In the genomic region with DNA sequence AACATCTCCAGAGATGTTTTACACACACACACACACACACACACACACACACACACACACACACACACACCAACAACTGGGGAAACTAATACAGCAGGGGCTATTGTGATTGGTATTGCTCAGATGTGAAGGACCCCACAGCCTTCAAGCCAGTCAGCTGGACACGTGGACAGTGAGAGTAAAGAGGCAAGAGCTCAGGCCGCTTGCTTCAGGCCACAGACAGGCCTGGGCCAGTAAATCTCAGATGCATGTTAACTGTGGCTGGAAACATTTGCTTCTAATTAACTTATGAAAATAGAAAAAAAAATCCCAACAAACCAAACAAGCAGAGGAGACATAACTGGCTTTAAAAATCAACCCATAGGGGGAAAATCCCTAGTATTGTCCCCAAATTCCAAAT, we compare ENCODE assay signal across 23 mouse cellular contexts. TPM values are rescaled to one million over a fixed set of nuclear protein-coding genes. Genes with fewer than 3 reads are reported as not detected.
DNase-seq lines count a peak whose midpoint lies in the region; ATAC-seq and TF ChIP-seq lines count a peak whose summit lies in the region.
"Had no signal": no experiment of that assay in that cellular context is flagged by ENCODE, and none has a peak within 500 bp of the region (broad histone marks: within the 10 kb centered on the region; RNA-seq: fewer than 3 reads in every experiment).

No protein-coding gene starts in this region.

- no peaks in the 10 kb centered on the region for H3K27me3 ChIP-seq in liver, embryonic 11.5 days (replicated peaks; ENCODE audit: control insufficient read depth, insufficient read depth, low read length)
- H3K27me3 ChIP-seq in embryonic facial prominence, embryonic 13.5 days, result no peaks in the 10 kb centered on the region
- H3K27me3 ChIP-seq in limb, embryonic 12.5 days, result peaks cover 7% of the 10 kb centered on the region
- no peaks in the 10 kb centered on the region for H3K27me3 ChIP-seq in small intestine, adult 2 months (ENCODE audit: control insufficient read depth, insufficient read depth, low read length)
- no peaks in the 10 kb centered on the region for H3K27me3 ChIP-seq in hindbrain, embryonic 14.5 days (ENCODE audit: control insufficient read depth, insufficient read depth, low read length)
- H3K27me3 ChIP-seq: neural tube, embryonic 12.5 days; Patski had no signal

- DNase-seq in liver, embryonic 11.5 days (ENCODE audit: low spot score), result no peak
- DNase-seq in liver, result no peak
- no peak for DNase-seq in ovary, postnatal 10 days (ENCODE audit: low spot score)
- DNase-seq in hindbrain, embryonic 14.5 days (ENCODE audit: low spot score), result no peak
- DNase-seq: adrenal gland, postnatal 25 days; B cell, adult 2 months; cerebellum, adult 8-10 months; gastrocnemius, postnatal 36 days; heart, postnatal 14 days; kidney, adult 11 months; kidney, postnatal 14 days; right cerebral cortex, postnatal 14 days; thymus, postnatal 4 days had no signal

- no peak overlapping the region for H3K4me3 ChIP-seq in liver, embryonic 11.5 days (ENCODE audit: low read depth, low read length)
- H3K4me3 ChIP-seq in embryonic facial prominence, embryonic 13.5 days, result no peak overlapping the region
- H3K4me3 ChIP-seq in limb, embryonic 12.5 days (replicated peaks), result no peak overlapping the region
- H3K4me3 ChIP-seq in small intestine, adult 2 months (ENCODE audit: low read depth, low read length), result no peak overlapping the region
- H3K4me3 ChIP-seq in hindbrain, embryonic 14.5 days (replicated peaks; ENCODE audit: low read length), result no peak overlapping the region
- H3K4me3 ChIP-seq: left cerebral cortex, adult 2 months; limb, embryonic 15.5 days; neural tube, embryonic 12.5 days had no signal

- no peak overlapping the region for H3K4me2 ChIP-seq in liver, embryonic 11.5 days
- H3K4me2 ChIP-seq in embryonic facial prominence, embryonic 13.5 days, result no peak overlapping the region
- H3K4me2 ChIP-seq in limb, embryonic 12.5 days, result no peak overlapping the region
- no peak overlapping the region for H3K4me2 ChIP-seq in hindbrain, embryonic 14.5 days (replicated peaks)
- H3K4me2 ChIP-seq: limb, embryonic 15.5 days; neural tube, embryonic 12.5 days had no signal

- no peak for ATAC-seq in liver, embryonic 11.5 days (replicated peaks; ENCODE audit: low FRiP score)
- ATAC-seq in embryonic facial prominence, embryonic 13.5 days (ENCODE audit: insufficient number of reproducible peaks, insufficient read depth, low FRiP score, low TSS enrichment, low read depth), result no peak
- no peak for ATAC-seq in limb, embryonic 12.5 days (ENCODE audit: insufficient number of reproducible peaks, insufficient read depth, low FRiP score, low TSS enrichment, low read depth)
- ATAC-seq in hindbrain, embryonic 14.5 days (ENCODE audit: low FRiP score), result no peak
- no peak for ATAC-seq in megakaryocyte, adult 5-6 weeks (ENCODE audit: poor library complexity, severe bottlenecking)
- ATAC-seq: activated CD4-positive, CD25-positive, alpha-beta regulatory T cell, adult 4 months; hindbrain, embryonic 16.5 days; Patski had no signal

- peaks cover 37% of the 10 kb centered on the region for H3K4me1 ChIP-seq in liver, embryonic 11.5 days (replicated peaks; ENCODE audit: control insufficient read depth, insufficient read depth, low read length)
- peaks cover 9% of the 10 kb centered on the region; the same call in 1 of the 2 replicates for H3K4me1 ChIP-seq in embryonic facial prominence, embryonic 13.5 days
- peaks cover 8% of the 10 kb centered on the region for H3K4me1 ChIP-seq in limb, embryonic 12.5 days (replicated peaks)
- peaks cover 40% of the 10 kb centered on the region for H3K4me1 ChIP-seq in small intestine, adult 2 months (ENCODE audit: control insufficient read depth, insufficient read depth, insufficient read length, low read length)
- no peaks in the 10 kb centered on the region for H3K4me1 ChIP-seq in hindbrain, embryonic 14.5 days (replicated peaks; ENCODE audit: control insufficient read depth, insufficient read depth, low read length)
- H3K4me1 ChIP-seq: neural tube, embryonic 12.5 days had no signal

- no peak for TF ChIP-seq POLR2A in small intestine, adult 2 months (IDR thresholded peaks at IDR 0.05; ENCODE audit: low read depth, low read length)

- 69% methylated on average over 2 of the region's 2 CpGs for WGBS in liver, embryonic 11.5 days
- 26% methylated on average over 2 of the region's 2 CpGs for WGBS in embryonic facial prominence, embryonic 13.5 days
- WGBS in limb, embryonic 12.5 days, result 22% methylated on average over 2 of the region's 2 CpGs
- 93% methylated on average over 2 of the region's 2 CpGs for WGBS in small intestine, adult 2 months
- WGBS in hindbrain, embryonic 14.5 days, result 82% methylated on average over 2 of the region's 2 CpGs

- H3K9ac ChIP-seq in liver, embryonic 11.5 days (ENCODE audit: low read depth, low read length), result no peak overlapping the region
- H3K9ac ChIP-seq in embryonic facial prominence, embryonic 13.5 days, result no peak overlapping the region
- no peak overlapping the region for H3K9ac ChIP-seq in limb, embryonic 12.5 days (replicated peaks)
- H3K9ac ChIP-seq in hindbrain, embryonic 14.5 days, result no peak overlapping the region
- H3K9ac ChIP-seq: limb, embryonic 15.5 days; neural tube, embryonic 12.5 days had no signal

- peak overlapping the region; percentile 75 for H3K27ac ChIP-seq in liver, embryonic 11.5 days (ENCODE audit: low read depth, low read length)
- peak overlapping the region; percentile 80 for H3K27ac ChIP-seq in embryonic facial prominence, embryonic 13.5 days
- peak overlapping the region; percentile 50; the same call in 1 of the 2 replicates for H3K27ac ChIP-seq in limb, embryonic 12.5 days
- peak overlapping the region; percentile 98 for H3K27ac ChIP-seq in small intestine, adult 2 months (ENCODE audit: insufficient read depth, low read depth, low read length)
- no peak overlapping the region for H3K27ac ChIP-seq in hindbrain, embryonic 14.5 days
- H3K27ac ChIP-seq: left cerebral cortex, adult 2 months; limb, embryonic 15.5 days; neural tube, embryonic 12.5 days had no signal

- no peaks in the 10 kb centered on the region for H3K9me3 ChIP-seq in liver, embryonic 11.5 days (ENCODE audit: control insufficient read depth, low read length)
- no peaks in the 10 kb centered on the region for H3K9me3 ChIP-seq in embryonic facial prominence, embryonic 13.5 days
- H3K9me3 ChIP-seq in limb, embryonic 12.5 days, result no peaks in the 10 kb centered on the region
- no peaks in the 10 kb centered on the region for H3K9me3 ChIP-seq in hindbrain, embryonic 14.5 days (ENCODE audit: control insufficient read depth, low read length)
- H3K9me3 ChIP-seq: limb, embryonic 15.5 days; neural tube, embryonic 12.5 days had no signal

- H3K36me3 ChIP-seq in liver, embryonic 11.5 days (ENCODE audit: control insufficient read depth, insufficient read depth, low read length), result no peaks in the 10 kb centered on the region
- no peaks in the 10 kb centered on the region for H3K36me3 ChIP-seq in embryonic facial prominence, embryonic 13.5 days
- H3K36me3 ChIP-seq in limb, embryonic 12.5 days, result no peaks in the 10 kb centered on the region
- H3K36me3 ChIP-seq in small intestine, adult 2 months (ENCODE audit: control insufficient read depth, insufficient read depth, low read length), result no peaks in the 10 kb centered on the region
- H3K36me3 ChIP-seq in hindbrain, embryonic 14.5 days (replicated peaks; ENCODE audit: control insufficient read depth, insufficient read depth), result no peaks in the 10 kb centered on the region
- H3K36me3 ChIP-seq: limb, embryonic 15.5 days; neural tube, embryonic 12.5 days had no signal

- no peak for TF ChIP-seq CTCF in small intestine, adult 2 months (IDR thresholded peaks at IDR 0.05; ENCODE audit: extremely low read depth, insufficient read length, insufficient replicate concordance, low read depth, low read length)

RNA-seq across cellular contexts. Expression of a gene that starts 9.9 kb away (rescaled TPM):
- polyA plus RNA-seq in liver, embryonic 11.5 days (2014; fragmentation: Nextera tagmentation; extraction: Ambion mirVana), result 0.19 and 0.36 TPM in 2 replicates
- polyA plus RNA-seq in embryonic facial prominence, embryonic 13.5 days (2015; fragmentation: Nextera tagmentation; extraction: Ambion mirVana), result 12.1 and 13.4 TPM in 2 replicates
- 1.2 and 1.3 TPM in 2 replicates for polyA plus RNA-seq in limb, embryonic 12.5 days (2016; fragmentation: Nextera tagmentation; extraction: Ambion mirVana)
- polyA plus RNA-seq in small intestine, adult 2 months (2012; rRNA removed), result 0.20 and 0.23 TPM in 2 replicates
- polyA plus RNA-seq in hindbrain, embryonic 14.5 days (2014; fragmentation: Nextera tagmentation; extraction: Ambion mirVana), result 0.26 and 0.86 TPM in 2 replicates
- total RNA-seq in megakaryocyte, adult 5-6 weeks (2015), result 13.5 and 16.8 TPM in 2 replicates
- 12.1 and 19.1 TPM in 2 replicates for total RNA-seq in megakaryocyte, adult 5-6 weeks (2017)
- total RNA-seq: adrenal gland, postnatal 25 days; gastrocnemius, postnatal 36 days had no signal
- polyA plus RNA-seq: Patski had no signal

RNA-seq across cellular contexts. Expression of a gene that starts 31.1 kb away (rescaled TPM):
- 11.5 and 13.4 TPM in 2 replicates for polyA plus RNA-seq in liver, embryonic 11.5 days (2014; fragmentation: Nextera tagmentation; extraction: Ambion mirVana)
- polyA plus RNA-seq in embryonic facial prominence, embryonic 13.5 days (2015; fragmentation: Nextera tagmentation; extraction: Ambion mirVana), result 12.8 and 14.9 TPM in 2 replicates
- 17.2 and 18.5 TPM in 2 replicates for polyA plus RNA-seq in limb, embryonic 12.5 days (2016; fragmentation: Nextera tagmentation; extraction: Ambion mirVana)
- polyA plus RNA-seq in small intestine, adult 2 months (2012; rRNA removed), result 87.2 and 413 TPM in 2 replicates
- 16.6 and 19.6 TPM in 2 replicates for polyA plus RNA-seq in hindbrain, embryonic 14.5 days (2014; fragmentation: Nextera tagmentation; extraction: Ambion mirVana)
- 70.4 and 76.0 TPM in 2 replicates for total RNA-seq in megakaryocyte, adult 5-6 weeks (2015)
- total RNA-seq in megakaryocyte, adult 5-6 weeks (2017), result 87.1 and 120 TPM in 2 replicates

RNA-seq across cellular contexts. Expression of a gene that starts 46.5 kb away (rescaled TPM):
- 109 and 122 TPM in 2 replicates for polyA plus RNA-seq in liver, embryonic 11.5 days (2014; fragmentation: Nextera tagmentation; extraction: Ambion mirVana)
- 137 and 148 TPM in 2 replicates for polyA plus RNA-seq in embryonic facial prominence, embryonic 13.5 days (2015; fragmentation: Nextera tagmentation; extraction: Ambion mirVana)
- 147 and 150 TPM in 2 replicates for polyA plus RNA-seq in limb, embryonic 12.5 days (2016; fragmentation: Nextera tagmentation; extraction: Ambion mirVana)
- polyA plus RNA-seq in small intestine, adult 2 months (2012; rRNA removed), result 2.1 and 3.9 TPM in 2 replicates
- polyA plus RNA-seq in hindbrain, embryonic 14.5 days (2014; fragmentation: Nextera tagmentation; extraction: Ambion mirVana), result 95.1 and 99.1 TPM in 2 replicates
- total RNA-seq in megakaryocyte, adult 5-6 weeks (2015), result 81.4 and 81.9 TPM in 2 replicates
- total RNA-seq in megakaryocyte, adult 5-6 weeks (2017), result 100 and 101 TPM in 2 replicates

Comparison
In these comparisons a context has a peak if more than half of its experiments do, and no peak if none do; other contexts are left out.
1. RNA of a gene that starts 46.5 kb away (polyA plus RNA-seq): 147 to 150 TPM in limb, embryonic 12.5 days, 137 to 148 TPM in embryonic facial prominence, embryonic 13.5 days, 109 to 122 TPM in liver, embryonic 11.5 days and 95.1 to 99.1 TPM in hindbrain, embryonic 14.5 days; 2.1 to 3.9 TPM in small intestine, adult 2 months; every median in the first group is over 10 times any median in the second.